Mouse (Mus musculus): ENCODE results near the gene Tubgcp4. TPM values are rescaled to one million over a fixed set of nuclear protein-coding genes. Genes with fewer than 3 reads are reported as not detected.

Gene Tubgcp4
- 38.3 and 50.0 TPM in 2 replicates for polyA plus RNA-seq (2012; rRNA removed; ENCODE audit: low replicate concordance)

DNA sequence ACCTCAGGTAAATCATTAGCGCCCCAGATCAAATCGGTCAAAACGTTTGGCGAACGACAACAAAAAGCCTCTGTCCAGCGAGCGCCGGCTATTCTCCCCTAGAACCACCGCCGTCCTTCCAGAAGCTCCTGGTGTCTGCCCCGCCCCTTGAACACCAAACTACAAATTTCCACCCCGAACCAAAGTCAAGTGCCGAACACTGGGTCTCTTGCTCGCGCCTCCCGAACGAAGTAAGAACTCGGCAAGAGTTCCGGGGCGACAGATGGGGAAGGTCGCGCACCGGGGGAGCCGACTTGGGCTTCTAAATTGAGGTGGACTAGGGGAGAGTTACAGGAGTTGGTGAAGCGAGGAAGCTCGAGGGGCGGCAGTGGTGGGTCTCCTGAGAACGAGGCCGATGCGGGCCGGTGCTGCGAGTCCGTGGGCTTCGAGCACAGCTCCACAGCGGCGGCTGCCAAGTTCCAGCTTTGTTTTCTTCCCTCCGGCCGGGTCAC, at the start of gene Tubgcp4:
Tubgcp4 (plus strand) TSS at position 174 of the 491 bp plus-strand sequence.

DNA sequence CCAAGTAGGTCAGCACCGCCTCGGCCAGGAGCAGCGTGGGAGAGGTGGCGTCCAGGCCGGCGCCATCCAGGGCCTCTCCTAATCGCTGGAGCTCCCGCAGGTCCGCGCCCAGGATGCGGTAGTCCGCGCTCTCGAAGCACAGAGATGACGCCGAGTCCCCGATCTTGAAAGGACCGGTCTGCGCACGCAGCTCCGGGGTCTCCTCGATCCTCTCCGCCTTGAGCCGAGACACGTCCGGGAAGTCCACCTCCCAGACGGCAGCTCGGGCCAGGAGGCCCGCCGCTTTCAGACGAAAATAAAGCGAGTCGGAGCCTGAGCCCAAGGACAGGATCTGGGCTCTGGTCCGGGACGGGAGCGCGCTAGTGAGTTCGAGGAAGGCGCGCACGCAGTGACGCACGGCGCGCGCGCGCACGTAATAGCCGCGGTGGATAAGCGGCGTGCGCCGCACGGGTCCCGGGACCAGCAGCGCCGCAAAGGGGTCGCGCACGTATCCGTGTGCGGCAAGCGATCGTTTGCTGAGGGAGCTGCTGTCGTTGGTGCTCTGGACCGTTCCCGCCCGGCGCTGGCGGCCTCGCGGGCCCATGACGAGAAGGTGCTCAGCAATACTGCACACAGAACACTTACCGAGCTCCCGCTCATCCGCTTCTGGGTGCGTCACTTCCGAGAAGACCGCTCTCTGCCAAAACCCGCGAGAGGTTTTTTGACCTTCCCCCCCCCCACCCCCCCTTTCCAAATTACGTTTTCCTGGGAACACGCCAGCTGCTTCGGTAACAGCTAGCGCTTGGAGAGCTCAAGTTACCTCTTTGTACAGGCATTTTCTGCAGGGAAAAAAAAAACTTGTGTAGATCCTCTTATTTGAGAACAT, 30.2 kb upstream of the Tubgcp4 start, which contains the start of the genes Adal and Lcmt2:
Adal (plus strand) TSS at position 411 of the 865 bp plus-strand sequence.
Lcmt2 (minus strand) TSS at position 636 of the 865 bp plus-strand sequence.

DNA sequence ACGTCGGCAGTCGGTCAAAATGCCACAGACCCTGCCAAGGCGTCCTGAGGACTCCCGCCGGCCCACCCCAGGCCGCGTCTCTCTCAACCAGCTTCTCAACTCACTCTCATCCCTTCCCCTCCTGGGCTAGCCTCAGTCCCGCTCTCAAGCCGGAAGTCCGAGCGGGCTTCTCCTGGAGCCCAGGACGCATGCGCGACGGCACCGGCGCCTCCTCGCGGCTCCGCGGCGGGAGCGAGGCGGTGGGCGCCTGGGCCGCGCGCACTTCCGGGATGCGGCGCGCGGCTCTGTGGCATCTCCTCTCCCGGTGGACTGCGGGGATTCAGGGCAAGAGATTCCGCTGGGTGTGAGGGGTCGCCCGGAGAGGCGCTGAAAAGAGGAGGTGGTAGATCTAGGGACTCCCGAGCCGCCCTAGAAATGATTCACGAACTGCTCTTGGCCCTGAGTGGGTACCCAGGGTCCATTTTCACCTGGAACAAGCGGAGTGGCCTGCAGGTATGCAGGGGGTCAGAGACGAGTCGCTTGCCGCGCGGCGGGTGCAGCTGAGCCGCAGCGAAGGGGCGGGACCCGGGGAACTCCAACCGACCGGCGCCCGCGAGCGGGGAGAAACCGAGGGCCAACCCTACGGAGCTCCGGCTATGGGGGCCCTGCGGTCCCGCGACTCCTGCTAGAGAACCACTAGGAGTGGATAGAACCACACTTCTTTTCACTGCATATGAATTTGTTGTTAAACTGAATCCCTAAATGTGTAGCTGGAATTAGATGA, 707 bp downstream of the Tubgcp4 start, which contains the start of gene Zscan29:
Zscan29 (minus strand) TSS at position 146 of the 763 bp plus-strand sequence.

Other genes with a start within 250 kb of the Tubgcp4 start
- gene Ubr1, start 199.9 kb upstream of the Tubgcp4 start, polyA plus RNA-seq (2012; rRNA removed; ENCODE audit: low replicate concordance) = 26.8 and 39.5 TPM in 2 replicates
- 6.0 and 11.9 TPM in 2 replicates for gene Tmem62, start 193.6 kb upstream of the Tubgcp4 start, polyA plus RNA-seq (2012; rRNA removed; ENCODE audit: low replicate concordance)
- gene Ccndbp1, start 162.3 kb upstream of the Tubgcp4 start, polyA plus RNA-seq (2012; rRNA removed; ENCODE audit: low replicate concordance) = 18.3 and 30.3 TPM in 2 replicates
- gene Epb42, start 133.6 kb upstream of the Tubgcp4 start, polyA plus RNA-seq (2012; rRNA removed; ENCODE audit: low replicate concordance) = not detected in 2 replicates
- 1.0 TPM in 1 of 2 replicates, not detected in the other for gene Tgm5, start 84.8 kb upstream of the Tubgcp4 start, polyA plus RNA-seq (2012; rRNA removed; ENCODE audit: low replicate concordance)
- 0.23 TPM in 1 of 2 replicates, not detected in the other for gene Tgm7, start 60.9 kb upstream of the Tubgcp4 start, polyA plus RNA-seq (2012; rRNA removed; ENCODE audit: low replicate concordance)
- 3.2 and 6.8 TPM in 2 replicates for gene Adal, start 30.2 kb upstream of the Tubgcp4 start, polyA plus RNA-seq (2012; rRNA removed; ENCODE audit: low replicate concordance)
- gene Lcmt2, start 30.0 kb upstream of the Tubgcp4 start, polyA plus RNA-seq (2012; rRNA removed; ENCODE audit: low replicate concordance) = 8.7 and 13.8 TPM in 2 replicates
- 2.9 and 3.3 TPM in 2 replicates for gene Zscan29, start 471 bp downstream of the Tubgcp4 start, polyA plus RNA-seq (2012; rRNA removed; ENCODE audit: low replicate concordance)
- 21.3 and 28.9 TPM in 2 replicates for gene Trp53bp1, start 100.8 kb downstream of the Tubgcp4 start, polyA plus RNA-seq (2012; rRNA removed; ENCODE audit: low replicate concordance)
- gene Map1a, start 118.9 kb downstream of the Tubgcp4 start, polyA plus RNA-seq (2012; rRNA removed; ENCODE audit: low replicate concordance) = 3.4 and 5.7 TPM in 2 replicates
- 60.3 and 74.7 TPM in 2 replicates for gene Ppip5k1, start 184.7 kb downstream of the Tubgcp4 start, polyA plus RNA-seq (2012; rRNA removed; ENCODE audit: low replicate concordance)
- gene Ckmt1, start 187.1 kb downstream of the Tubgcp4 start, polyA plus RNA-seq (2012; rRNA removed; ENCODE audit: low replicate concordance) = 11.3 and 12.9 TPM in 2 replicates
- gene Strc, start 216.5 kb downstream of the Tubgcp4 start, polyA plus RNA-seq (2012; rRNA removed; ENCODE audit: low replicate concordance) = 0.13 and 0.17 TPM in 2 replicates
- gene Pdia3, start 243.1 kb downstream of the Tubgcp4 start, polyA plus RNA-seq (2012; rRNA removed; ENCODE audit: low replicate concordance) = 268 and 1,023 TPM in 2 replicates
- 1.0 and 4.7 TPM in 2 replicates for gene Catsper2, start 243.1 kb downstream of the Tubgcp4 start, polyA plus RNA-seq (2012; rRNA removed; ENCODE audit: low replicate concordance)

All from mammary gland, adult 2 months (tissue).